Comparison of ENCODE assay signal across 9 mouse cellular contexts in genomic region chr11:94472916-94473706, GRCm38 (mm10). TPM values are rescaled to one million over a fixed set of nuclear protein-coding genes. Genes with fewer than 3 reads are reported as not detected.
DNase-seq lines count a peak whose midpoint lies in the region; ATAC-seq and TF ChIP-seq lines count a peak whose summit lies in the region.
"Had no signal": no experiment of that assay in that cellular context is flagged by ENCODE, and none has a peak within 500 bp of the region (broad histone marks: within the 10 kb centered on the region; RNA-seq: fewer than 3 reads in every experiment).

No protein-coding gene starts in this region.

- H3K9me3 ChIP-seq in heart, embryonic 13.5 days = no peaks in the 10 kb centered on the region
- no peaks in the 10 kb centered on the region for H3K9me3 ChIP-seq in CH12.LX (replicated peaks; ENCODE audit: low read length)
- H3K9me3 ChIP-seq in limb, embryonic 11.5 days (ENCODE audit: control insufficient read depth, low read length) = no peaks in the 10 kb centered on the region
- no peaks in the 10 kb centered on the region for H3K9me3 ChIP-seq in stomach, embryonic 14.5 days (ENCODE audit: control insufficient read depth, low read depth, low read length)

- no peak for TF ChIP-seq POLR2A in CH12.LX (IDR thresholded peaks at IDR 0.05; ENCODE audit: low read depth, low read length)
- no peak for TF ChIP-seq POLR2A in embryonic fibroblast, embryonic 13.5 days (IDR thresholded peaks at IDR 0.05; ENCODE audit: low read depth, low read length)

- peak overlapping the region; percentile 64 for H3K4me3 ChIP-seq in heart, embryonic 13.5 days
- peak overlapping the region in 1 of 3 experiments; percentile 49 for H3K4me3 ChIP-seq in CH12.LX (replicated peaks in 1 of 3; ENCODE audit: low read depth in 2 of 3, low read length in 2 of 3, poor library complexity in 1 of 3)
- H3K4me3 ChIP-seq in embryonic fibroblast, embryonic 13.5 days (ENCODE audit: insufficient read depth, low read length) = peak overlapping the region; percentile 46
- H3K4me3 ChIP-seq in limb, embryonic 11.5 days (ENCODE audit: low read depth, low read length) = peak overlapping the region; percentile 99
- H3K4me3 ChIP-seq in stomach, embryonic 14.5 days (ENCODE audit: low read depth, low read length) = peak overlapping the region; percentile 81

- TF ChIP-seq RAD21 in CH12.LX (IDR thresholded peaks at IDR 0.05; ENCODE audit: low read depth, low read length) = no peak

- dilution Hi-C loops in CH12.LX (cut with MboI; ENCODE audit: extremely low pct_ligation_motif_present, extremely low pct_unique_long_range_greater_than_20kb, low sequenced_read_pairs) = no loop called here

- intact Hi-C loops in heart, postnatal 36 days (cut with DNase I) = no loop called here

- TF ChIP-seq EP300 in CH12.LX (IDR thresholded peaks at IDR 0.05; ENCODE audit: low read length) = no peak

- no peak for DNase-seq in heart, postnatal 36 days
- DNase-seq in CH12.LX (ENCODE audit: extremely low read depth) = no peak
- peak; percentile 68 for DNase-seq in limb, embryonic 11.5 days (ENCODE audit: low spot score)
- no peak for DNase-seq in Muller cell, postnatal 12 days (ENCODE audit: inconsistent ontology term)
- no peak for DNase-seq in right cerebral cortex, adult 18-20 months

- TF ChIP-seq CTCF in CH12.LX (conservative IDR thresholded peaks at IDR 0.05 in 1 of 2, IDR thresholded peaks at IDR 0.05 in 1 of 2; ENCODE audit: low read depth in 2 of 2, low read length in 2 of 2) = no peak
- no peak for TF ChIP-seq CTCF in embryonic fibroblast, embryonic 13.5 days (IDR thresholded peaks at IDR 0.05; ENCODE audit: borderline replicate concordance, insufficient read depth, low read length)

- no peaks in the 10 kb centered on the region for H3K79me2 ChIP-seq in CH12.LX (replicated peaks; ENCODE audit: control insufficient read depth, extremely low read depth, insufficient read depth, poor library complexity, severe bottlenecking)

- peaks cover 75% of the 10 kb centered on the region for H3K27me3 ChIP-seq in heart, embryonic 13.5 days (replicated peaks)
- H3K27me3 ChIP-seq in CH12.LX (replicated peaks) = peaks cover 70% of the 10 kb centered on the region
- H3K27me3 ChIP-seq in limb, embryonic 11.5 days (ENCODE audit: control insufficient read depth, insufficient read depth, low read length) = peaks cover 3% of the 10 kb centered on the region; the same call in 1 of the 2 replicates
- peaks cover 6% of the 10 kb centered on the region; the same call in 1 of the 2 replicates for H3K27me3 ChIP-seq in stomach, embryonic 14.5 days (ENCODE audit: control insufficient read depth, insufficient read depth, low read length)

- H3K9ac ChIP-seq in heart, embryonic 13.5 days = peak overlapping the region; percentile 84
- H3K9ac ChIP-seq in CH12.LX (ENCODE audit: insufficient read depth, low read depth) = peak overlapping the region; percentile 1; the same call in 1 of the 2 replicates
- H3K9ac ChIP-seq in limb, embryonic 11.5 days (ENCODE audit: low read length) = peak overlapping the region; percentile 96
- H3K9ac ChIP-seq in stomach, embryonic 14.5 days (replicated peaks; ENCODE audit: low read depth, low read length) = peak overlapping the region; percentile 77

- peak overlapping the region; percentile 98 for H3K4me2 ChIP-seq in heart, embryonic 13.5 days
- H3K4me2 ChIP-seq in CH12.LX (ENCODE audit: insufficient read depth, low read depth, poor library complexity, severe bottlenecking) = peak overlapping the region; percentile 99
- peak overlapping the region; percentile 95 for H3K4me2 ChIP-seq in limb, embryonic 11.5 days (ENCODE audit: low read depth, severe bottlenecking)
- peak overlapping the region; percentile 82 for H3K4me2 ChIP-seq in stomach, embryonic 14.5 days (replicated peaks; ENCODE audit: low read depth, low read length)

- H3K4me1 ChIP-seq in heart, embryonic 13.5 days = peaks cover 70% of the 10 kb centered on the region
- H3K4me1 ChIP-seq in CH12.LX (ENCODE audit: control insufficient read depth in 1 of 2, insufficient read depth in 2 of 2) = peaks cover 18 to 72% of the 10 kb centered on the region in 2 experiments
- peaks cover 5% of the 10 kb centered on the region for H3K4me1 ChIP-seq in embryonic fibroblast, embryonic 13.5 days (ENCODE audit: control insufficient read depth, insufficient read depth, low read length)
- H3K4me1 ChIP-seq in limb, embryonic 11.5 days (ENCODE audit: control insufficient read depth, insufficient read depth, low read length) = peaks cover 39% of the 10 kb centered on the region
- H3K4me1 ChIP-seq in stomach, embryonic 14.5 days (ENCODE audit: control insufficient read depth, insufficient read depth, low read length) = peaks cover 29% of the 10 kb centered on the region

- peak overlapping the region; percentile 61 for H3K27ac ChIP-seq in heart, embryonic 13.5 days (replicated peaks)
- no peak overlapping the region for H3K27ac ChIP-seq in CH12.LX (ENCODE audit: insufficient read depth, low read depth)
- H3K27ac ChIP-seq in embryonic fibroblast, embryonic 13.5 days (ENCODE audit: insufficient read depth, low read length) = peak overlapping the region; percentile 29; the same call in 1 of the 2 replicates
- peak overlapping the region; percentile 93 for H3K27ac ChIP-seq in limb, embryonic 11.5 days (replicated peaks; ENCODE audit: low read depth, low read length)
- peak overlapping the region; percentile 79; the same call in 1 of the 2 replicates for H3K27ac ChIP-seq in stomach, embryonic 14.5 days (ENCODE audit: low read length)
- H3K27ac ChIP-seq: macrophage had no signal

- under 1% methylated on average over 52 of the region's 52 CpGs for WGBS in heart, embryonic 13.5 days
- under 1% methylated on average over 52 of the region's 52 CpGs for WGBS in limb, embryonic 11.5 days
- 0% methylated on average over 31 of the region's 52 CpGs for WGBS in stomach, embryonic 14.5 days

- ATAC-seq in heart, embryonic 13.5 days (ENCODE audit: extremely low read depth, insufficient number of reproducible peaks, low FRiP score, low TSS enrichment) = no peak
- no peak for ATAC-seq in limb, embryonic 11.5 days (ENCODE audit: insufficient number of reproducible peaks, low FRiP score, low TSS enrichment, low read depth)
- ATAC-seq in stomach, embryonic 14.5 days (ENCODE audit: insufficient number of reproducible peaks, insufficient read depth, low FRiP score, low read depth) = peak; percentile 29; the same call in 1 of the 2 replicates

- no peaks in the 10 kb centered on the region for H3K36me3 ChIP-seq in heart, embryonic 13.5 days
- no peaks in the 10 kb centered on the region for H3K36me3 ChIP-seq in CH12.LX (replicated peaks in 1 of 2; ENCODE audit: control insufficient read depth in 1 of 2, insufficient read depth in 1 of 2, low read length in 1 of 2)
- no peaks in the 10 kb centered on the region for H3K36me3 ChIP-seq in limb, embryonic 11.5 days (ENCODE audit: control insufficient read depth, insufficient read depth, low read length)
- H3K36me3 ChIP-seq in stomach, embryonic 14.5 days (ENCODE audit: control insufficient read depth, insufficient read depth, low read length) = no peaks in the 10 kb centered on the region

- in situ Hi-C loops in CH12.LX (cut with MboI; ENCODE audit: low pct_ligation_motif_present, low pct_unique_long_range_greater_than_20kb, low sequenced_read_pairs) = no loop called here

TF ChIP-seq in CH12.LX, 34 proteins besides CTCF, POLR2A, EP300 and RAD21 (continues in another document):
- no peak for TF ChIP-seq CHD1 (IDR thresholded peaks at IDR 0.05; ENCODE audit: low read depth, low read length)

RNA-seq across cellular contexts. Expression of gene Cacna1g, which starts 0.9 kb away (rescaled TPM):
- polyA plus RNA-seq in heart, embryonic 13.5 days (2015; fragmentation: Nextera tagmentation; extraction: Ambion mirVana) = 3.4 and 5.8 TPM in 2 replicates
- total RNA-seq in heart, postnatal 36 days (2021) = 10 to 100 TPM; 13.8 to 14.2 TPM
- 0.59 and 1.7 TPM in 2 replicates for total RNA-seq in CH12.LX (2012; rRNA removed)
- total RNA-seq in CH12.LX (2014; rRNA removed) = 0.97 and 2.4 TPM in 2 replicates
- 3.7 and 4.1 TPM in 2 replicates for polyA plus RNA-seq in CH12.LX (2012; ENCODE audit: insufficient read length, low read depth)
- 31.7 and 38.9 TPM in 2 replicates for polyA plus RNA-seq in embryonic fibroblast, embryonic 13.5 days (2011; ENCODE audit: insufficient read length, low read depth, missing spikeins)
- polyA plus RNA-seq in limb, embryonic 11.5 days (2014; fragmentation: Nextera tagmentation; extraction: Ambion mirVana) = 21.0 and 24.3 TPM in 2 replicates
- polyA plus RNA-seq in stomach, embryonic 14.5 days (2014; fragmentation: Nextera tagmentation; extraction: Ambion mirVana) = 13.5 and 17.6 TPM in 2 replicates
- polyA plus RNA-seq: macrophage had no signal

RNA-seq across cellular contexts. Expression of gene Spata20, which starts 12.9 kb away (rescaled TPM):
- polyA plus RNA-seq in heart, embryonic 13.5 days (2015; fragmentation: Nextera tagmentation; extraction: Ambion mirVana) = 0.45 and 0.47 TPM in 2 replicates
- under 1 TPM; 0.42 to 0.62 TPM for total RNA-seq in heart, postnatal 36 days (2021)
- not detected in 2 replicates for total RNA-seq in CH12.LX (2012; rRNA removed)
- total RNA-seq in CH12.LX (2014; rRNA removed) = not detected in 2 replicates
- polyA plus RNA-seq in CH12.LX (2012; ENCODE audit: insufficient read length, low read depth) = not detected in 2 replicates
- polyA plus RNA-seq in embryonic fibroblast, embryonic 13.5 days (2011; ENCODE audit: insufficient read length, low read depth, missing spikeins) = not detected in 2 replicates
- not detected in 2 replicates for polyA plus RNA-seq in limb, embryonic 11.5 days (2014; fragmentation: Nextera tagmentation; extraction: Ambion mirVana)
- 0.13 and 0.48 TPM in 2 replicates for polyA plus RNA-seq in stomach, embryonic 14.5 days (2014; fragmentation: Nextera tagmentation; extraction: Ambion mirVana)
- polyA plus RNA-seq: macrophage had no signal

RNA-seq across cellular contexts. Expression of gene Epn3, which starts 26.7 kb away (rescaled TPM):
- polyA plus RNA-seq in heart, embryonic 13.5 days (2015; fragmentation: Nextera tagmentation; extraction: Ambion mirVana) = 11.8 and 12.5 TPM in 2 replicates
- total RNA-seq in heart, postnatal 36 days (2021) = 10 to 100 TPM; 26.7 to 31.2 TPM
- 0.04 TPM in 1 of 2 replicates, not detected in the other for total RNA-seq in CH12.LX (2012; rRNA removed)
- total RNA-seq in CH12.LX (2014; rRNA removed) = 0.05 TPM in 1 of 2 replicates, not detected in the other
- 0.11 and 0.19 TPM in 2 replicates for polyA plus RNA-seq in CH12.LX (2012; ENCODE audit: insufficient read length, low read depth)
- polyA plus RNA-seq in embryonic fibroblast, embryonic 13.5 days (2011; ENCODE audit: insufficient read length, low read depth, missing spikeins) = 0.53 and 1.4 TPM in 2 replicates
- polyA plus RNA-seq in limb, embryonic 11.5 days (2014; fragmentation: Nextera tagmentation; extraction: Ambion mirVana) = 2.8 and 3.1 TPM in 2 replicates
- 7.5 and 11.1 TPM in 2 replicates for polyA plus RNA-seq in stomach, embryonic 14.5 days (2014; fragmentation: Nextera tagmentation; extraction: Ambion mirVana)
- polyA plus RNA-seq: macrophage had no signal

RNA-seq across cellular contexts. Expression of gene Mycbpap, which starts 48.4 kb away (rescaled TPM):
- polyA plus RNA-seq in heart, embryonic 13.5 days (2015; fragmentation: Nextera tagmentation; extraction: Ambion mirVana) = 5.6 and 6.8 TPM in 2 replicates
- total RNA-seq in heart, postnatal 36 days (2021) = 1 to 10 TPM in 1 of 2 experiments, under 1 TPM in 1; 0.89 to 1.3 TPM
- total RNA-seq in CH12.LX (2012; rRNA removed) (1.3 and 3.1 TPM in 2 replicates), CH12.LX (2014; rRNA removed) (0.08 and 0.43 TPM in 2 replicates)
- polyA plus RNA-seq in CH12.LX (2012; ENCODE audit: insufficient read length, low read depth) = 0.98 and 1.1 TPM in 2 replicates
- polyA plus RNA-seq in embryonic fibroblast, embryonic 13.5 days (2011; ENCODE audit: insufficient read length, low read depth, missing spikeins) = 1.6 and 2.0 TPM in 2 replicates
- 4.2 and 4.9 TPM in 2 replicates for polyA plus RNA-seq in limb, embryonic 11.5 days (2014; fragmentation: Nextera tagmentation; extraction: Ambion mirVana)
- 1.6 and 2.1 TPM in 2 replicates for polyA plus RNA-seq in stomach, embryonic 14.5 days (2014; fragmentation: Nextera tagmentation; extraction: Ambion mirVana)

Comparison
In these comparisons a context has a peak if more than half of its experiments do, and no peak if none do; other contexts are left out.
1. H3K9ac ChIP-seq: peak in every context shown above with its lines; median percentile 96 in limb, embryonic 11.5 days; 84 in heart, embryonic 13.5 days; 77 in stomach, embryonic 14.5 days; 1 in CH12.LX.